Mouse (Mus musculus) ES-Bruce4 (cell line): ENCODE results near the gene Hoxc6.

ENCODE experiments used
- CTCF ChIP-seq: IDR thresholded peaks from one replicate; pipeline ENCODE4 v1.8.1; 2011; ENCODE audit warnings: low read depth, low read length
- EP300 ChIP-seq: IDR thresholded peaks from 2 replicates; pipeline ENCODE4 v1.6.1; 2011; ENCODE audit warnings: low read depth, low read length; ENCODE audit not compliant: insufficient read depth
- POLR2A ChIP-seq: IDR thresholded peaks from one replicate; pipeline ENCODE4 v1.8.1; 2011; ENCODE audit warnings: low read length; ENCODE audit not compliant: insufficient read depth

DNA sequence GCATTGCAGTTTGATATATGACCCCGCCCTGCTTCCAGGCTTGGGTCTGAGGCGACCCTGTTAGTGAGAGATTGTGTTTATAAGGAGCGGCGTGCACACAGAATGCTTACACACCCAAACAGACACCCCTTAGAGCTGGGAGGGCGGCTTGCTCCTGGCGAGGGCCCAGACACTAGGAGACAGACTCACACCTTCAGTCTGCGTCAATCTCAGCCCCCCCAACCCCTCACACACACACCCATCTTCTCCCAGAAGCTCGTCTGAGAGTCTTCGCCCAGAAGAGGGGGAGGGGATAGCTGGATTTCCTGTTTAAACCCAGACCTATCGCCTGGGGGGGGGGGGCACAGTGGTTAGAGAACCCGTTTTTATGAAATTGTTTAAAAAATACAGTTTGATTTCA is 1.9 kb downstream of the Hoxc6 start:
- TF ChIP-seq POLR2A (no peak), CTCF (no peak), EP300 (no peak)
